Mouse (Mus musculus): ENCODE results near the gene Asic4.

DNA sequence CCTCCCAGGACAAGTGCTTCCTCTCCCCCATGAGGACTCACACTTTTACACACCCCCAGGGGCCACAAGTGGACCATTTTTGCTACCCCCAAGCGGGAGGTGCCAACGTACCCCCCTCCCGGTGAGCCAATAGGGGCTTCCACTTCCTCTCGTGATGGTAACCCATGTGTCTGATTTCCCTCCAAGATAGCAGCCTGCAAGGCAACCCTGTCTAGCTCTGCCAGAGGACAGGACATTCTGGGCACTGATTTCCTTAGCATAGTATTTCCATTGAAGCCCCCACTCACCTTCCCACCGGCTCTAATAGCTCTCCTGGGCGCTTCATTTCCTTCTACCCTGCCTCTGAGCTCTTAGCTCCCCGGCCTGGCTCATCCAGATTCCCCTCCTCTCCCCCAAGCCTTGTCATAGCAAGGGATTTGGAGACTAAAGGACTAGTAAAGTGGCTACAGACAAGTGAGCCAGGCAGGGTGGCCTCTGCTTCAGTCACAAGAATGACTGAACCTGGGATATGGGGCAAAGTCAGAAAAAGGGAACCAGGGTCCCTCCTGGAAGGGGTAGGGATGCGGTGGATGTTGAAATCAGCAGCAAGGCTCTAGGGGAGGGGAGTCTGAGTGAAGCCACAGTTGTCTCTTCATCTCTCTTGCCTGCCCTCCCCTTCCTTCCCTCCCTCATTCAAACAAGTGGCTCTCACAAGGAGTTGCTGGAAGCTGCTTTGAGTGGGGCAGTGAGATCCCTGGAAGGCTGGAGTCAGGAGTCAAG, 680 bp upstream of the Asic4 start:
- TF ChIP-seq CTCF (IDR thresholded peaks at IDR 0.05; ENCODE audit: insufficient read depth, low read depth, low read length): no peak
- no peak for TF ChIP-seq POLR2A (IDR thresholded peaks at IDR 0.05; ENCODE audit: insufficient read depth, low read depth, low read length)
